Mouse (Mus musculus): ENCODE measurements around the gene Eif4g3.
"Not testable (repeated sequence)": the region's sequence is repeated elsewhere in the genome, so short reads cannot be mapped to it uniquely, and the experiment has no call there.

Gene Eif4g3

DNA sequence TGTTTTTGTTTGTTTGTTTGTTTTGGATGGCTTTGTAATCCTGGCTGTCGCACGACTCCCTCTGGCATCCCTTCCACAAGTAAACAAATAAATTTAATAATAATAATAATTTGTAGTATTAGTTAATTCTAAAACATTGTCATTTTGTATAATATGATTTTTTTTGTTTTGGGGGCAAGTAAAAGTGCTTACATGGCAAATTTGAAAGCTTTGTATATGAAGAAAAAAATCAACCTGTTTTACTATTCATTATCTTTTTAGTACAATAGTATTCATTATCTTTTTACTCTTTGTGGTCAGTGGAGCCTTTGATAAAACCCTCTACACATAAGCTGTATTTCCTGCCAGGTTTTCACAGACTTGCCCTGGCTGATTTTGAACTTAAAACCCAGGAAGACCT lies 29.9 kb downstream of the Eif4g3 start:
- no peak for DNase-seq (ENCODE audit: low spot score in 2 of 2)

DNA sequence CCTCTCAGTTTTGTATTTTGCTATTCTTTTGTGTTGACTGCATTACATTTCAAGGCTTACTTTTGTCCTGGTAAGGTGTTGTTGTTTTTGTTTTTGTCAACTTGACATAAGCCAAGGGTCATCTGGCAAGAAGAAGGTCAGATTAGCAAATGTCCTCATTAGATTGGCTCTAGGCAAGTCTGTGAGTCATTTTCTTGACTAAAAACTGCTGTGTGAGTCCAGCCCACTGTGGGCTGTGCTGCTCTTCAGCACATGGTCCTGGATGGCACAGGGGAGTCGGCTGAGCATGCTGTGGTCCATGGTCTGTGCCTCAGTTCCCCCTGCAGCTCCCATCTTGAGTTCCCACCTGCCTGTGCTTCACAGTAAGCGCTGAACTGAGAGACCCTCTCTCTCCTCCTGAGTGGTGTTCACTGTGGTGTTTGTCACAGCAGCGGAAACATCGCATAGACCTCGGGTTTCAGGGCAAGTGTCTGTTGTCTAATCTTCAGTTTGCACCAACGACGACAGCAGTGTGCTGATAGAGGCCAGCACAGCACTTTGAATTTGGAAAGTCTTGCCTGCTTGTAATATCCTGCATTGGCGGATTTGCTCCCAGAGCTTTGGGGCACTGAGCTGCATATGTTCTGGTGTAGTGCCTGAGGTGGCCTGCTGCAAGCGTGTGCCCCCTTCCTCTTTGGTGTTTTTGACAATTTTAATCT lies 30.7 kb downstream of the Eif4g3 start:
- no peak for DNase-seq (ENCODE audit: low spot score in 2 of 2)

DNA sequence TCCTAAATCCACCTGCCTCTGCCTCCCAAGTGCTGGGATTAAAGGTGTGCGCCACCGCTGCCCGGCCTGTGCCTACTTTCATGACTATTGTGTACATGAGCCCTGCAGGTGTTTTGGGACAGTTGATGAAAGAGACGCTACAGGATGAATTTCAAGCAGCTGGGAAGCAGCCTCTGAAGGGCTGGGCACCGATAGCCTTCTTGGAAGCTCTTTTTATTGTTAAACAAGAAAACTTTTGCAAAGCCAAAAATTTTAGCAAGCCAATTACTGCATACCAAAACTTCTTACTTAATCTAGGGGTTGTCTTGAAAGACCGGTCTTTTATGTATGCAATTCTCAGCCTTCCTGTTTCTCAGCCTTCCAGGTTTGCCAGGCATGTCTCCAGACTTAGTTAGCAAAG lies 36.3 kb downstream of the Eif4g3 start:
- no peak for DNase-seq (ENCODE audit: low spot score in 2 of 2)

- no peak for DNase-seq (ENCODE audit: low spot score in 2 of 2)
These were observed 39.0 kb downstream of the Eif4g3 start for GRCm38 (mm10) chr4:138031828-138032227.

- no peak for DNase-seq (ENCODE audit: low spot score in 2 of 2)
These were observed 41.0 kb downstream of the Eif4g3 start for GRCm38 (mm10) chr4:138033871-138034270.

- DNase-seq (ENCODE audit: low spot score in 2 of 2): no peak
These were observed 42.8 kb downstream of the Eif4g3 start for GRCm38 (mm10) chr4:138035435-138036120.

- DNase-seq (ENCODE audit: low spot score in 2 of 2): no peak
These were observed 44.3 kb downstream of the Eif4g3 start for GRCm38 (mm10) chr4:138037110-138037509.

DNA sequence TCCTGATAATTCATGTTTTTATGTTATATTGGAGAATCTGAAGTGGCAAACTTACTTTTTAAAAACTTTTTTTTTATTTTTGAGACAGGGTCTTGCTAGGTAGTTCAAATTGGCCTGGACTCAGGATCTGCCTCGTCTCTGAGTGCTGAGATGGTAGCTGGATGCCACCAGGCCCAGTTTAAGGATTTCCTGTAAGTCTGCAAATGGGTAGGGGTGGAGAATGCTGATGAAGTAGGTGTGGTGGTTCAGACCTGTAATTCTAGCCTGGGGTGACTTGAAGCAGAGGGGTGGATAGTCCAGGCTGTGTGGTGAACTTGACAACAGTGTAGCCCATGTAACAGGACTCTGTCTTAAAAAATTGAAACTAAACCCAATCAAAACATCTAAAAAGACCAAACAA lies 45.1 kb downstream of the Eif4g3 start:
- DNase-seq (ENCODE audit: low spot score in 2 of 2): no peak

DNA sequence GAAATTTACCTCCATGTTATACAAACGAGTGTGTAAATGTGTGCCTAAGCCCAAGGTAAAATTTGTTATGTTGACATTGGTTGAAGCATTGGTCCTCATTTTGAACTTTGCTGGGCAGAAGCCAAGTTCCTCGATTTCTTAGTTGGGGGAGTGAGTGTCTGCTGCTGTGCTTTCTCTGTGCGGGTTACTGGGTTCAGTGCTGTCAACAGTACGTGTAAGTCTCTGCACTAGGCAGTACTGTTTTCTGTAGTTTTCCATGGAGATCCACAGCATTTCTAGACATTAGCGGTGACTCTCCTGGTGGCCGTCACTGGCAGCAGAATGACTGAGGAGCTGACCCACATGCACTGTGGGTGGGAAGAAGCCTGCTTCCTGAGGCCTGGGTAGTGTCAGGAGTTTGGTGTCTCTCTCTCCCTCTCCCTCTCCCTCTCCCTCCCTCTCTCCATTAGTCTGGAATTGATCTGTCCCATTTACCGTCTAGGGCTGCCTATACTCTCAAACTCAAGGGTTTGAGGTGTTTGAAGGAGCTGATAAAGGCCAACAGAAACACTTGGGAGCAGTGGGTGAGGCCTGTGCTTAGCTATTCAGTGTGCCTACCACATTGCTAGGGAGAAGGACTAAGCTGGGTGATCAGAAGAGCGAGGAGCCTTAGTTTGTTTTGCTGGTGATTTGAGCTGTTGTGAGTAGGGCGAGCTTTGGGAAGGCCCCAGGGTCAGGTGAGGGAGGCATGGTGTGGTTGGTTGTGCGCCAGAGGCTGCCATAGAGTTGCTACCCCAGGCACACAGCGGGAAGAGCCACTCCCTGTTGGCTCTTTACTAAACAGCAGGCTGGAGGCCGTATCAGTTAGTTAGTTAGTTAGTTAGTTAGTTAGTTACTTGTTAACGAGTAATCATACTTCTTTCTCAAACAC lies 45.8 kb downstream of the Eif4g3 start:
- DNase-seq (ENCODE audit: low spot score in 2 of 2): no peak

DNA sequence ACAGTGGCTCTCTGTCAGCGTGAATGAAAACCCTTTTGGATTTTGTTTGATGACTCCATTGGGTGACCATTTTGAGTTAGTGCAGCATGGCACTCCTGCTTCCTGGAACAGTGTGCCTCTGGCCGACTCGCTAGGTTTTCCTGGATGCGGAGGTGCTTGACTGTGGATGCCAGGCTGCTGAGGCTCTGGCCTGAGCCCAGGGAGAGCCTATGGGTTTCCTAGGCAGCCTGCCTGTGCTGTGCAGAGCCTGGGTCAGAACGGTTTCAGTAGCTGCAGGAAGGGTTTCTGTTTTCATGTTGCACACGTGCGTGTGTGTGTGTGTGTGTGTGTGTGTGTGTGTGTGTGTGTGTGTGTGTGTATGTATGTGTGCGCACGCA lies 46.4 kb downstream of the Eif4g3 start:
- DNase-seq (ENCODE audit: low spot score in 2 of 2): peak; percentile 62 to 67

DNA sequence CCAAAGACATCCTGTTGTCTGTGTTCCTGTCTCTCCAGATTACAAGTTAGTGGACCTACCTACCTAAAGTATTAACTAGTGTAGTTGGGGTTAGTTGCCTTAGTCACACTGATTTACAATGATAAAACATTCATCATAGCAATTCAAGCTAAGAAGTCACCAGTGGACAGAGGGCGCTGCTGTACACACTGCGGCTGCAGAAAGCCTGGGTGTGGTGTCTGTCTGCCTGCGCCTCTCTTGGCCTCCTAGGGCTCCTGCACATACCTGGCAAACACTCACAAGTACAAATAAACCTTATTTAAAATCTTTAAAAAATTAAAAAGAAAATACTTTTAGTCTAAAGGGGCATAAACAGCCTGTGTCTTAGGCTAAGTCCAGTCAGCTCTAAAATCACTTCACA lies 47.8 kb downstream of the Eif4g3 start:
- DNase-seq (ENCODE audit: low spot score in 2 of 2): no peak

DNA sequence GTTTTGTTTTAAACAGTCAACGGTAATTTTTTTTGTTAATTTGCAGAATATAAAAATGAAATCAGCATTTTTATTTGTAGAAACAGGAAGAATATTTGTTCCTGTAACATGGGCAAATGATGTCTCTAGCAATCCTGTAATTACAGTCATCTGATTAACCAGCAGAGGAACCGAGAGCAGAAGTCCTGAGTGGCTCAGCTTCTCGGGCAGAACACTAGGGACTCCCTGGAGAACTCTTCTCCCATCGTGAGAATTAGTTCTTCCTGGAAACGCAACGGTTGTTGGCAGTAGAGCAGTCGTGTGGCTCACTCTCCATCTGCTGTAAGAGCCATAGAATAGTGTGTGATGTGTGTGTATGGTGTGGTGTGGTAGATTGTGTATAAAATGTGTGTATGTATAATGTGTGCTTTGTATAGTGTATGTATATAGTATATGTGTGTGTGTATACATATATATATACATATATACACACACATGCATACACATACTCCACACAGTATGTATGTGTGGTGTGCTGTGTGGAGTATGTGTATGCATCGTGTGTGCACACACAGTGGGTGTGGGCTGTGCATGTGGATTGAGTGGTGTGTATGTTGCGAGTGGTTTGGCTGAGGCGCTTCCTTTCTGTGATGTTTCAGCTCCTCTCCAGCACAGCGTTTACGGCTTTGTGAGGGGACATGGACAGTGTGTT lies 48.9 kb downstream of the Eif4g3 start:
- DNase-seq (ENCODE audit: low spot score in 2 of 2): no peak

DNA sequence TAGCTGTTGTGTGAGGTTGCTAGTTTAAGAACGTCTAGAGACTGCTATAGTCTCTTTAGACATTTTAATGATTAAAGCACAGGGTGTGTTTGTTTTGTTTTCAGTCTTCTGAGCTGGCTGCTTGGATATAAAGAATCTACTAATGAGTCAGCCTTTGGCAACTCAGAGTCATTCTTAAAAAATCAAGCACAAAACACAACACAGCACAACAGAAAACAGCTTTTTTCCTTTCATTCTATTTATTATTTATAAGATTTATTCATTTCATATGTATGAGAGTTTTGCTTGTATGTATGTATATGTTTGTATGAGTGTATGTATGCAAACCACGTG lies 49.4 kb downstream of the Eif4g3 start:
- DNase-seq (ENCODE audit: low spot score in 2 of 2): no peak

DNA sequence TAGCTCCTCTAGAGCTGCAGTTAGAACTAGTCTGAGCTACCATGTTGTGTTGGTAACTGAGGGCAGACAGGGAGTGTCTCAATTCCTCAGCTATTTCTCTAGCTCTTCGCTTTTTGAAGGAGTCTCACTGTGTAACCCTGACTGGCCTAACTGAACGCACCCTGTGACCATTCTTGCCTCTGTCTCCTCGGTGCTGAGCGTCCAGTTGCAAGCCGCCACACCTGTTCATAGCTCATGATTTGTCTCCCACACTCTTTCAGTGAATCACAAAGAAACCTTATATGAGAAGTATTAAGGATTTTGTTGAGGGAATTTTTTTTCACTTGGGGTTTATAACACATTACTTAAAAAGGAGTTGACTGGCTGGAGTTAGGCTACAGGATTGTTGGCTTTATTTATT lies 49.8 kb downstream of the Eif4g3 start:
- no peak for DNase-seq (ENCODE audit: low spot score in 2 of 2)

GRCm38 (mm10) chr4:138044841-138045500 lies 52.1 kb downstream of the Eif4g3 start:
- no peak for DNase-seq (ENCODE audit: low spot score in 2 of 2)

DNA sequence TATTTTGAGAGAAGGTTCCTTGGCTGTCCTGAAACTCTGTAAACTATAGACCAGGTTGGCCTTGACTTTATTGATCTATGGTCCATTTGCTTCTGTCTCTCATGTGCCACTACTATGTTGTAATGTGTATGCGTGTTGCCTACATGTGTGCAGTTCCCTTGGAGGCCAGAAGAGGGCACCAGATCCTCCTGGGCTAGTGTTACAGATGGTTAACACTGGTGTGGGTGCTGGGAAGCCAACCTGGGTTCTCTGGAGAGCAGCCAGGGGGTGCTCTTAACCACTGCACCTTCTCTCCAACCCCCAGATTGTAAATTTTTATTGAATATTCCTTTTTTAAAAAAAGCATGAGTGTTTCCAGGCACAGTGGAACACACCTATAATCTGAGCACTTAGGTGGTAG lies 53.0 kb downstream of the Eif4g3 start:
- no peak for DNase-seq (ENCODE audit: low spot score in 2 of 2)

GRCm38 (mm10) chr4:138046371-138046770 lies 53.5 kb downstream of the Eif4g3 start:
- DNase-seq (ENCODE audit: low spot score in 2 of 2): no peak

- DNase-seq (ENCODE audit: low spot score in 2 of 2): no peak
These were observed 56.7 kb downstream of the Eif4g3 start for GRCm38 (mm10) chr4:138049547-138049946.

DNA sequence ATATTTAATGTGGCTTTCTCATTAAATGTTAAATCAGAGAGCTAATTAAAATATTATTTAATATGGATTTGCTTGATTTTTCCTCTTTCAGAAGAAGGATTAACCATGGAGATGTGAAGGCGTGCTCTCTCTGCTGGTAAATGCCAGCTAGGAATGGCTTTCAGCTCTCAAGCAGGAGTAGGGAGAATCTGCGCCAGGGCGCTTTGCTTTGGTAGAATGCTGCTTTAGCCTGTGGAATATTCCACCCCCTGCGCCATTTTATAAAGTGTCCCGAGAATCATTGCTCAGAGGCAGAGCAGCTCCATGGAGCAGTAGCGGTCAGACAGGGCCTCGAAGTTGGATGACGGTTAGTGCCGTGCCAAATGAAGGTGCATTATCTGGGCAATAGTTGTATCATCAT lies 58.7 kb downstream of the Eif4g3 start:
- DNase-seq (ENCODE audit: low spot score in 2 of 2): no peak

DNA sequence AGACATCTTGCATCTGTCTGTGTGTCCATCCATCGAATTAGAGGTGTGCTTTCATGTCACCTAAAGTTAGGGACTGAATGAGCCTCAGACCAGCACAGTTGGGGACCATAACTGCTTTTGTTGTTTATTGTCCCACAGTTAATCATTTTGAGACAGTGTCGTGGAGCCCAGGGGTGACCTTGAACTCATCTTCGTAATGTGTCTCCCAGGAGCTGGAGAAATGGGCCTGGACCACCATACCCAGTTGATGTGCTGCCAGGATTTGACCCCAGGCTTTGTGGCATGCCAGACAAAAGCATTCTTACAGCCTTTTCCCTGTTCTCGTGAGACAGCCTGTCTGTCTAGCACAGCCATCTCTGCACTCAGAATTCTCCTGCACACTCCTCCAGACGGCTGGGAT lies 63.8 kb downstream of the Eif4g3 start:
- no peak for DNase-seq (ENCODE audit: low spot score in 2 of 2)

- not testable (repeated sequence) for DNase-seq (ENCODE audit: low spot score in 2 of 2)
These were observed 64.5 kb downstream of the Eif4g3 start for GRCm38 (mm10) chr4:138057196-138057754.
